Mouse (Mus musculus): Measurements from ENCODE around the gene Cfi. TPM values are rescaled to one million over a fixed set of nuclear protein-coding genes. Genes with fewer than 3 reads are reported as not detected.

Gene Cfi
- polyA plus RNA-seq, 1 experiment from 2014 or later = 0.08 TPM

DNA sequence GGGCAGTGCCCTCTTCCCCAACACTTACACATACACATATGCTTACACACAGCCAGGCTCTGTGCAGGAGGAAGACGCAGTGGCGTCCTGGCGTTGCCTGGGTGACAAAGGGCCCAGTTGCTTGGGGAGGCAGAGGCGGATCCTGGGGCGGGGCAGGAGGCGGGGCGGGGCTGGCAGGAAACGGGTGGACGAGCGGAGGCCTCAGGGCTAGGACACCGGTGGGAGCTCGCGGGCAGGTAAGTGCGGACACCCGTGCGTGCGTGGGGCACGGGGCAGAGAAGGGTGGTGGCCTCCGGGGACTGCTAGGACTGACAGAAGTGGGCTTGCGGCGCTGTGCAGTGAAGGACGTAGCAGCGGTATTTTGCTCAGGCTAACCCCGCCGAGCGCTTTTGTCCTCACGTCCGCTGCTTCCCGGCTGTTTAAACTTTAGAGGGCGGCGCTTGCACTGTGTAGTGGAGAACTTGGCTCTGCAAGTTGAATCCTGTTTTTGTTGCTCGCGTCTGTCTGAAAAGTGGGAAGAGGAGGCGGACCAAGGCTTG, 65.7 kb downstream of the Cfi start, which contains the start of gene Casp6:
TSS of gene Casp6 (plus strand) at position 155 of the 539 bp plus-strand sequence.
- Histone ChIP-seq H3K36me3 (ENCODE audit: control insufficient read depth, insufficient read depth, low read length) (no peaks in the 10 kb centered on the region), H3K4me1 (replicated peaks; ENCODE audit: control insufficient read depth, insufficient read depth, low read length) (peaks cover 11% of the 10 kb centered on the region), H3K27me3 (ENCODE audit: control insufficient read depth, insufficient read depth, low read length) (no peaks in the 10 kb centered on the region), H3K4me2 (ENCODE audit: low read depth, low read length, severe bottlenecking) (peak within 1 kb of the TSS; percentile 63), H3K9ac (ENCODE audit: low read length) (peak within 1 kb of the TSS; percentile 63), H3K4me3 (ENCODE audit: low read depth, low read length) (peak within 1 kb of the TSS; percentile 63), H3K9me3 (ENCODE audit: control insufficient read depth, low read length) (no peaks in the 10 kb centered on the region), H3K27ac (ENCODE audit: low read depth, low read length) (no peak within 1 kb of the TSS; the same call in 1 of the 2 replicates)
- DNase-seq (ENCODE audit: low spot score) (peak; percentile 94), ATAC-seq (replicated peaks; ENCODE audit: low FRiP score) (peak; percentile 95)
- WGBS = 0% methylated on average over 34 of the region's 34 CpGs

DNA sequence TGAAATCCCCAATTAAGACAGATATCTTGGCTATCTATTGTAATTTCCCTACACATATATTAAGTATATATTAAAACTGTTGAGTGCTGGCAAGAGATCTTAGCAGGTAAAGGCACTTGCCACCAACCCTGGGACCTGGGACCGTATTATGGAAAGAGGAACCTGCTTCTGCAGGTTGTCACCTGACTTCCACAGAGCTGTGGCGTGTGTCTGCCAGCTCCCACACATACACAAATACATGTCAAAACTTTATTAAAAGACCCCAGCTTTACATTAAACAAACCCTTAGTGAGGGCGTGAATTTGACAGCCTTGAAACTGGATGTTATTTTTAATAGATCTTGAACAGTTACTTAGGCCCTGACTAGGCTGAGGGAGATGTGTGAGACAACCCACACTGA, 67.7 kb downstream of the Cfi start:
- no peak overlapping the region for H3K4me3 ChIP-seq (ENCODE audit: low read depth, low read length)
- no peak overlapping the region for H3K9ac ChIP-seq (ENCODE audit: low read length)
- no peaks in the 10 kb centered on the region for H3K27me3 ChIP-seq (ENCODE audit: control insufficient read depth, insufficient read depth, low read length)
- H3K9me3 ChIP-seq (ENCODE audit: control insufficient read depth, low read length) = no peaks in the 10 kb centered on the region
- H3K27ac ChIP-seq (ENCODE audit: low read depth, low read length) = no peak overlapping the region
- no peak overlapping the region for H3K4me2 ChIP-seq (ENCODE audit: low read depth, low read length, severe bottlenecking)
- H3K36me3 ChIP-seq (ENCODE audit: control insufficient read depth, insufficient read depth, low read length) = no peaks in the 10 kb centered on the region
- H3K4me1 ChIP-seq (replicated peaks; ENCODE audit: control insufficient read depth, insufficient read depth, low read length) = peaks cover 11% of the 10 kb centered on the region
- no peak for ATAC-seq (replicated peaks; ENCODE audit: low FRiP score)
- 96% methylated on average over 3 of the region's 3 CpGs for WGBS
- DNase-seq (ENCODE audit: low spot score) = no peak

DNA sequence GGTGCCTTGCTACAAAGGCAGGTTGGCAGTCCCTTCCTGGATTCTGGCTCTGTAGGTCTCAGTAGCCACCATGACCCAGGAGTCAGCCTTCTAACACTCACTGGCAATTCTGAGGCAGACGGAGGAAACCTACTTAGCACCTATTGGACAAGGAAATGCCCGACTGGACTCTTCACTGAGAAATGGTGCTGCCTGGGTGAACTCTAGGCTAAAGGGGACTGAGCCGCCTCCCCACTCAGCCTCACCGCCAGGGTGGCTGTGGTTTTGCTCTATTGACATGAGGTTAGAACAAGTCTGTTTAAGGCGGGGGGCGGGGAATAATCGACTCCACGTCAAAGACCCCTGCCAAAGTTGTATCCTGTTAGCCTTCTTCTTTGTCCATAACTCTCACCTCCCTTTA, 68.2 kb downstream of the Cfi start:
- ATAC-seq (replicated peaks; ENCODE audit: low FRiP score) (no peak), DNase-seq (ENCODE audit: low spot score) (no peak)
- WGBS = 86% methylated on average over 8 of the region's 8 CpGs
- Histone ChIP-seq H3K27me3 (ENCODE audit: control insufficient read depth, insufficient read depth, low read length) (no peaks in the 10 kb centered on the region), H3K27ac (ENCODE audit: low read depth, low read length) (no peak overlapping the region), H3K9me3 (ENCODE audit: control insufficient read depth, low read length) (no peaks in the 10 kb centered on the region), H3K4me1 (replicated peaks; ENCODE audit: control insufficient read depth, insufficient read depth, low read length) (peaks cover 11% of the 10 kb centered on the region), H3K4me3 (ENCODE audit: low read depth, low read length) (no peak overlapping the region), H3K36me3 (ENCODE audit: control insufficient read depth, insufficient read depth, low read length) (no peaks in the 10 kb centered on the region), H3K4me2 (ENCODE audit: low read depth, low read length, severe bottlenecking) (no peak overlapping the region), H3K9ac (ENCODE audit: low read length) (no peak overlapping the region)

DNA sequence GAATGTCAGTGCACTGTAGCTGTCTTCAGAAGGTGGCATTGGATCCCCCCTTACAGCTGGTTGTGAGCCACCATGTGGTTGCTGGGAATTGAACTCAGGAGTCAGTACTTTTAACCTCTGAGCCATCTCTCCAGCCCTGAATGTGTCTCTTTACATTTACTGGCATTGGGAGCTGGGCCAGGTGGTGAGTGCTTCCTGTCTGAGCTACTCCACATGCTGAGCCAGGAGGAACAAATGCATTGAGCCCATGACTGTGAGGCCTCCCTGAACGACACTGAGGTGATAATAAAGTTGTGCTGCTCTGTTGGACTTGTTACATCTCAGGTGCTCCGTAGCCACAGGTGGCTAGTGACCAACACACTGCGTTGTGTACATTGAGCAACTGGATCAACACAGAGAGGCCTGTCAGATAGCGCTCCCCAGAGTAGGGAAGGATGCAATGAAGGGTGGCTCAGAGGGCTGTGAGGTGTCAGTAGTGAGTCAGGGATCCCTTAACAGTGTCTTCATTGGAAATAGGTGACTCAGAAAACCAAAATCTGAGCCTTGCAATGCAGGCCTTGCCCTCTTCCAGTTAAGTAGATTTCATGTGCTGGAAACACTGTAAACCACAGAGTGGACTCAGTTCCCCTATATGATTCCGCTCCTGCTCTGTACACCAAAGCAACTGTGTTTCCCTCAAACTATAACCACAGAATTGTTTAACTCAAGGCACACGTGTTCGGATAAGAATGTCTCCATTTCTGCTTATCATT, 68.9 kb downstream of the Cfi start:
- no peak overlapping the region for H3K4me2 ChIP-seq (ENCODE audit: low read depth, low read length, severe bottlenecking)
- no peaks in the 10 kb centered on the region for H3K9me3 ChIP-seq (ENCODE audit: control insufficient read depth, low read length)
- no peak overlapping the region for H3K4me3 ChIP-seq (ENCODE audit: low read depth, low read length)
- WGBS = 87% methylated on average over 7 of the region's 7 CpGs
- no peak overlapping the region for H3K9ac ChIP-seq (ENCODE audit: low read length)
- H3K27me3 ChIP-seq (ENCODE audit: control insufficient read depth, insufficient read depth, low read length) = no peaks in the 10 kb centered on the region
- no peaks in the 10 kb centered on the region for H3K36me3 ChIP-seq (ENCODE audit: control insufficient read depth, insufficient read depth, low read length)
- no peak overlapping the region for H3K27ac ChIP-seq (ENCODE audit: low read depth, low read length)
- peaks cover 11% of the 10 kb centered on the region for H3K4me1 ChIP-seq (replicated peaks; ENCODE audit: control insufficient read depth, insufficient read depth, low read length)
- DNase-seq (ENCODE audit: low spot score) = no peak
- no peak for ATAC-seq (replicated peaks; ENCODE audit: low FRiP score)

DNA sequence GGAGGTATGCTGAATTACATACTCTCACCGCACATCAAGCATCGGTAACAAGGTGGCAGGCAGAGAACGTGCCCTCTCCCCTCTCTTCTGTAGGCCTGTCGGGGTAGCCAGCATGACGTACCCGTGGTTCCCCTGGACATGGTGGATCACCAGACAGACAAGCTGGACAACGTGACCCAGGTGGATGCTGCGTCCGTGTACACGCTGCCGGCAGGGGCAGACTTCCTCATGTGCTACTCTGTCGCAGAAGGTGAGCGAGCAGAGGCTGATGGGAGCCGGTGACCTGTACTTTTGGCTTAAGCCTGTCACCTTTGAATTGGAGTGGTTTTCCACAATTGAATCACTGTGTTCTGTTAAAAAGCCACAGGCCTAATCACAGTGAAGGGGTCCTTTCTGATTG, 76.3 kb downstream of the Cfi start:
- ATAC-seq (replicated peaks; ENCODE audit: low FRiP score) (no peak), DNase-seq (ENCODE audit: low spot score) (no peak)
- H3K9me3 ChIP-seq (ENCODE audit: control insufficient read depth, low read length) = no peaks in the 10 kb centered on the region
- H3K4me2 ChIP-seq (ENCODE audit: low read depth, low read length, severe bottlenecking) = no peak overlapping the region
- 92% methylated on average over 14 of the region's 14 CpGs for WGBS
- H3K9ac ChIP-seq (ENCODE audit: low read length) = no peak overlapping the region
- no peaks in the 10 kb centered on the region for H3K4me1 ChIP-seq (replicated peaks; ENCODE audit: control insufficient read depth, insufficient read depth, low read length)
- H3K36me3 ChIP-seq (ENCODE audit: control insufficient read depth, insufficient read depth, low read length) = no peaks in the 10 kb centered on the region
- H3K4me3 ChIP-seq (ENCODE audit: low read depth, low read length) = no peak overlapping the region
- no peaks in the 10 kb centered on the region for H3K27me3 ChIP-seq (ENCODE audit: control insufficient read depth, insufficient read depth, low read length)
- H3K27ac ChIP-seq (ENCODE audit: low read depth, low read length) = no peak overlapping the region

GRCm38 (mm10) chr3:129913241-129913640, 77.6 kb downstream of the Cfi start:
- H3K27me3 ChIP-seq (ENCODE audit: control insufficient read depth, insufficient read depth, low read length) = no peaks in the 10 kb centered on the region
- no peaks in the 10 kb centered on the region for H3K36me3 ChIP-seq (ENCODE audit: control insufficient read depth, insufficient read depth, low read length)
- WGBS = 93% methylated on average over 13 of the region's 13 CpGs
- H3K4me3 ChIP-seq (ENCODE audit: low read depth, low read length) = no peak overlapping the region
- ATAC-seq (replicated peaks; ENCODE audit: low FRiP score) (no peak), DNase-seq (ENCODE audit: low spot score) (no peak)
- H3K27ac ChIP-seq (ENCODE audit: low read depth, low read length) = no peak overlapping the region
- H3K4me2 ChIP-seq (ENCODE audit: low read depth, low read length, severe bottlenecking) = no peak overlapping the region
- H3K4me1 ChIP-seq (replicated peaks; ENCODE audit: control insufficient read depth, insufficient read depth, low read length) = no peaks in the 10 kb centered on the region
- no peaks in the 10 kb centered on the region for H3K9me3 ChIP-seq (ENCODE audit: control insufficient read depth, low read length)
- H3K9ac ChIP-seq (ENCODE audit: low read length) = no peak overlapping the region

DNA sequence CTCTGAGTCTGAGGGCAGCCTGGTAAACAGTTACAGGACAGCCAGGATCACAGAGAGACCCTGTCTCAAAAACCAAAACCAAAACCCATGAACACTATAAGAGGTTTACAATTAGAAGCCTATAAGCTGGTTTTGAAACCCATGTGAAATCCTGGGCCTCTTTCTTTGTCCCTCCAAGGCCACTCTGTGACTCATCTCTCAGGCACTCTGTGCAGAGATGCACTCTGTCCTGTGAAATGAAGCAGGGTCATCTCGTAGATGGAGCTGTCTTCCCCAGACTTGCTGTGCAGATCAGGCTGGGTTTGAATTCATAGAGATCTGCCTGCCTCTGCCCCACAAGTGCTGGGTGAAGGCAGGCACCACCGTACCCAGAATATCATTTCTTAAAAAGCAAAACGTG, 81.7 kb downstream of the Cfi start:
- Histone ChIP-seq H3K4me3 (ENCODE audit: low read depth, low read length) (no peak overlapping the region), H3K9me3 (ENCODE audit: control insufficient read depth, low read length) (no peaks in the 10 kb centered on the region), H3K27me3 (ENCODE audit: control insufficient read depth, insufficient read depth, low read length) (no peaks in the 10 kb centered on the region), H3K4me1 (replicated peaks; ENCODE audit: control insufficient read depth, insufficient read depth, low read length) (no peaks in the 10 kb centered on the region), H3K9ac (ENCODE audit: low read length) (no peak overlapping the region), H3K36me3 (ENCODE audit: control insufficient read depth, insufficient read depth, low read length) (no peaks in the 10 kb centered on the region), H3K27ac (ENCODE audit: low read depth, low read length) (no peak overlapping the region), H3K4me2 (ENCODE audit: low read depth, low read length, severe bottlenecking) (no peak overlapping the region)
- WGBS = 85% methylated on average over 3 of the region's 3 CpGs
- ATAC-seq (replicated peaks; ENCODE audit: low FRiP score) = no peak
- DNase-seq (ENCODE audit: low spot score) = no peak

GRCm38 (mm10) chr3:129918434-129918833, 82.8 kb downstream of the Cfi start:
- no peak overlapping the region for H3K9ac ChIP-seq (ENCODE audit: low read length)
- ATAC-seq (replicated peaks; ENCODE audit: low FRiP score) = peak; percentile 76
- no peaks in the 10 kb centered on the region for H3K27me3 ChIP-seq (ENCODE audit: control insufficient read depth, insufficient read depth, low read length)
- no peaks in the 10 kb centered on the region for H3K36me3 ChIP-seq (ENCODE audit: control insufficient read depth, insufficient read depth, low read length)
- no peak overlapping the region for H3K27ac ChIP-seq (ENCODE audit: low read depth, low read length)
- WGBS = 12% methylated on average over 13 of the region's 13 CpGs
- no peak overlapping the region for H3K4me3 ChIP-seq (ENCODE audit: low read depth, low read length)
- no peaks in the 10 kb centered on the region for H3K4me1 ChIP-seq (replicated peaks; ENCODE audit: control insufficient read depth, insufficient read depth, low read length)
- H3K4me2 ChIP-seq (ENCODE audit: low read depth, low read length, severe bottlenecking) = no peak overlapping the region
- peak; percentile 84 for DNase-seq (ENCODE audit: low spot score)
- no peaks in the 10 kb centered on the region for H3K9me3 ChIP-seq (ENCODE audit: control insufficient read depth, low read length)

DNA sequence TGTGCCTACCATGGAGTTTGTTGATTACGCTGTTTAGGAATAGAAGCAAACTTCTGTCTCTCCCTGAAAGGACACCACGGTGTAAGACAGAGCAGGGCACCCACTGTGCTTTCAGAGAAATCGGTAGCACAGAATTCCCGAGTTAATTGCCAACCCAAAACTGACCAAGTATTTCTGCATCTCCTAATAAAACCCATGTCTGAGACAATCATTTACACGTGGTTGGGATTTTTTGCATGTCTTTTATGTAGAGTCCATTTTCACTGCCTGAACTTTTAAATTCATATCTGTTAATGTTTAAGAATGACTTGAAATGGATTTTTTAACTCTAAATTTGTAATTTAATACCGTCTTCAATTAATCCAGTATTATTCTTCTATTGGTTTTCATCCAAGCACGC, 87.9 kb downstream of the Cfi start:
- Histone ChIP-seq H3K9ac (ENCODE audit: low read length) (no peak overlapping the region), H3K9me3 (ENCODE audit: control insufficient read depth, low read length) (no peaks in the 10 kb centered on the region), H3K36me3 (ENCODE audit: control insufficient read depth, insufficient read depth, low read length) (no peaks in the 10 kb centered on the region), H3K27me3 (ENCODE audit: control insufficient read depth, insufficient read depth, low read length) (no peaks in the 10 kb centered on the region), H3K4me1 (replicated peaks; ENCODE audit: control insufficient read depth, insufficient read depth, low read length) (no peaks in the 10 kb centered on the region), H3K4me3 (ENCODE audit: low read depth, low read length) (no peak overlapping the region), H3K27ac (ENCODE audit: low read depth, low read length) (no peak overlapping the region), H3K4me2 (ENCODE audit: low read depth, low read length, severe bottlenecking) (no peak overlapping the region)
- 91% methylated on average over 7 of the region's 7 CpGs for WGBS
- no peak for ATAC-seq (replicated peaks; ENCODE audit: low FRiP score)
- no peak for DNase-seq (ENCODE audit: low spot score)
